Mouse (Mus musculus) thymus, adult 2 months (tissue): ENCODE results near the gene Tnrc6c. TPM values are rescaled to one million over a fixed set of nuclear protein-coding genes. Genes with fewer than 3 reads are reported as not detected.

Source experiments
- DNase-seq: peaks from one replicate; pipeline ENCODE4 v3.0.0; 2021
- H3K27ac ChIP-seq: fragments of 200-500 bp; 2 replicates; pipeline ENCODE4 v1.5.1; 2012; ENCODE audit warnings: low read length, control low read depth; ENCODE audit not compliant: control insufficient read depth, insufficient read depth
- H3K27me3 ChIP-seq: fragments of 200-500 bp; 2 replicates; pipeline ENCODE4 v1.6.1; 2012; ENCODE audit warnings: mild to moderate bottlenecking, low read length, moderate library complexity, mixed read lengths; ENCODE audit not compliant: control insufficient read depth, insufficient read depth
- H3K36me3 ChIP-seq: fragments of 200-500 bp; 2 replicates; pipeline ENCODE4 v1.6.1; 2012; ENCODE audit warnings: mild to moderate bottlenecking, low read length, moderate library complexity; ENCODE audit not compliant: control insufficient read depth, insufficient read depth
- H3K4me1 ChIP-seq: fragments of 200-500 bp; replicated peaks from 2 replicates; pipeline ENCODE4 v1.6.1; 2012; ENCODE audit warnings: low read length; ENCODE audit not compliant: control insufficient read depth, insufficient read depth
- H3K4me3 ChIP-seq: fragments of 200-500 bp; 2 replicates; pipeline ENCODE4 v1.5.1; 2012; ENCODE audit warnings: mild to moderate bottlenecking, low read length, control low read depth, moderate library complexity; ENCODE audit not compliant: control insufficient read depth, insufficient read depth
- CTCF ChIP-seq: fragments of 200-500 bp; IDR thresholded peaks from 2 replicates; pipeline ENCODE4 v1.5.1; 2012; ENCODE audit warnings: mild to moderate bottlenecking, control low read depth, low read length, moderate library complexity, borderline replicate concordance; ENCODE audit not compliant: control insufficient read depth, poor library complexity, insufficient read depth; ENCODE audit errors: extremely low read depth
- POLR2A ChIP-seq: fragments of 200-500 bp; IDR thresholded peaks from 2 replicates; pipeline ENCODE4 v1.6.1; 2012; ENCODE audit warnings: mild to moderate bottlenecking, low read length, control low read depth, moderate library complexity; ENCODE audit not compliant: control insufficient read depth, poor library complexity, insufficient read depth; ENCODE audit errors: extremely low read depth
- WGBS: fragments of 180-500 bp; shearing (Covaris S2); methylation state at CpG from one replicate; pipeline ENCODE4 v1.1.7; 2018; 5-methylcytosine and 5-hydroxymethylcytosine counted together
- polyA plus RNA-seq: library from polyadenylated mRNA; depleted of rRNA; stranded (reverse); fragments of >200 nt; gene quantifications from 2 replicates; pipeline ENCODE4 v1.2.3, GENCODE M21; 2012; rRNA removed

The Tnrc6c gene
- polyA plus RNA-seq, 1 experiment, result 75.0 TPM

DNA sequence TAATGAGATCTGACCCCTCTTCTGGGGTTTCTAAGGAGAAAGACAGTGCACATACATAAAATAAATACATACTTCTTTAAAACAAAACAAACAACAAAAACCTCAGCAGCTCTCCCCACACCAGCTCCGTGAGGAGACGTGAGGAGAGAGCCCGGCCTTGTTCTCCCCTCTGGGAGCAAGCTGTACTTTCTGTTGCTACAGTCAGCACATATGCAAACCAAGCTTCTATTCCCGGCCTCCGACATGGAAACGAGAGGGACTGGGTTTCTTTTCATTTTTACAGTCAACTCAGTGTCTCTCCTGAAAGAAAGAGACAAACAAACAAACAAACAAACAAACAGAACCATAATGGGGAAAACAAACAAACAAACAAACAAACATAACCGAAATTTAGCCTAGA lies 145.9 kb downstream of the Tnrc6c start:
- TF ChIP-seq CTCF, result no peak
- no peak for TF ChIP-seq POLR2A
- no peak overlapping the region for H3K27ac ChIP-seq
- WGBS, result 94% methylated on average over 7 of the region's 7 CpGs
- H3K27me3 ChIP-seq, result no peaks in the 10 kb centered on the region
- H3K36me3 ChIP-seq, result no peaks in the 10 kb centered on the region
- DNase-seq, result no peak
- no peak overlapping the region for H3K4me3 ChIP-seq
- H3K4me1 ChIP-seq, result peaks cover 29% of the 10 kb centered on the region

DNA sequence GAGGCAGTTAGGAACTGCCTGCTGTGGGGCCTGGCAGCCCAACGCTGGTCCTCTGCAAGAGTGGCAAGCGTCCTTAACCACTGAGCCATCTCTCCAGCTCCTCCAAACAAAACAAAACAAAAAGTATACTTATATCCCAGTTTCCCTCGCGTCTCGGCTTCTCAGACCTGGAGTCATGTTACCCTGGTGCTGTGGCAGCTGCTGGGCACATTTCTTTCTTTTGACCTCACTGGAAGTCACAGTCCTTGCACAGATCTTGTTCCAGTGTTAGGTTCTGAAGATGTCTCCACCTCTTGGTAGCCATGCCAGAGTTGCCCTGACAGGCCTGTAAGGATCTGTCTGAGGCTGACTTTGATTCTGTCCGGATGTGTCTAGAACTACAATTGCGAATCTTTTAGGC lies 147.6 kb downstream of the Tnrc6c start:
- H3K4me3 ChIP-seq, result no peak overlapping the region
- no peaks in the 10 kb centered on the region for H3K27me3 ChIP-seq
- H3K36me3 ChIP-seq, result no peaks in the 10 kb centered on the region
- H3K27ac ChIP-seq, result no peak overlapping the region
- DNase-seq, result no peak
- TF ChIP-seq POLR2A (no peak), CTCF (no peak)
- WGBS, result 94% methylated on average over 7 of the region's 7 CpGs
- H3K4me1 ChIP-seq, result peaks cover 23% of the 10 kb centered on the region

DNA sequence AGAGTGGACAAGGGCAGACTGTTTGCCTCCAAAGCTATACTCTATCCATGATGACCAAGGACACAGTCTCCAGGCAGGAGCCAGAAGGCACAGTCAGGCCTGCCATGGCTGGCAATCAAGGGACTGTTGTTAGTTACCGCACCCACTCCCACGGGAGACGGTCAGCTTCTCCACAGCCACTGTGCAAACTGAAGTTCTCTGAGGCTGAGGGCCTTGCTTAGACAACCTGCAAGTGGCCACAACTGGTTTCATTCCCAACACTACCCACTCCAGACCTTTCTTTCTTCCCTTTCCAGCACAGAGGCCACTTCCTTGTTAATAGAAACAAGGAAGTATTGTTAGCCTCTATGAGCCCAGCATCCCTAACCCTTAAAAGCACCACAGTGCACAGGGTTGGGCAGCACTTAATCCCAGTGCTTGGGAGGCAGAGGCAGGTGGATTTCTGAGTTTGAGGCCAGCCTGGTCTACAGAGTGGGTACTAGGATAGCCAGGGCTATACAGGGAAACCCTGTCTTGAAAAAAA lies 149.1 kb downstream of the Tnrc6c start:
- TF ChIP-seq POLR2A, result no peak
- no peak for TF ChIP-seq CTCF
- H3K4me1 ChIP-seq, result peaks cover 9% of the 10 kb centered on the region
- H3K27me3 ChIP-seq, result no peaks in the 10 kb centered on the region
- H3K27ac ChIP-seq, result no peak overlapping the region; the same call in 1 of the 2 replicates
- no peak overlapping the region for H3K4me3 ChIP-seq
- no peaks in the 10 kb centered on the region for H3K36me3 ChIP-seq
- no peak for DNase-seq
- 89% methylated on average over 3 of the region's 3 CpGs for WGBS

DNA sequence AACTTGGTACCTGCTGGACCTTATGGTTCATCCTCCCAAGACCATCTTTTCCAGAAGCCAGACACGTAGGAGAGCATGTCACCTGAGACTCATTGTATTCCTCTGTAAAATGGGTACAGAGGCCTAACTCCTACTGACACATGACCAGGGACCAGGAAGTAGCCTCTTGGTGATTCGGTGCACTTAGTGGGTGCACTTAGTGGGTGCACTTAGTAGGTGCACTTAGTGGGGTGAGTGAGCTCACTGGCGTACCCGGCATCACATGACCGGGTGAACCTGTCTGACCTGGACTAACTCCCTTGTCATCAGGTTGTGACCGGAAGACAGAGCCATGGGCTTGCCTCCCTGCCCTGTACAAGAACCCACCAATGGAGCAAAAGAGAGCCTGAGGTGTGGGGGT lies 152.7 kb downstream of the Tnrc6c start:
- Histone ChIP-seq H3K27me3 (no peaks in the 10 kb centered on the region), H3K4me1 (peaks cover 12% of the 10 kb centered on the region), H3K4me3 (no peak overlapping the region), H3K27ac (no peak overlapping the region), H3K36me3 (no peaks in the 10 kb centered on the region)
- TF ChIP-seq POLR2A, result no peak
- no peak for TF ChIP-seq CTCF
- WGBS, result 98% methylated on average over 6 of the region's 6 CpGs
- no peak for DNase-seq

DNA sequence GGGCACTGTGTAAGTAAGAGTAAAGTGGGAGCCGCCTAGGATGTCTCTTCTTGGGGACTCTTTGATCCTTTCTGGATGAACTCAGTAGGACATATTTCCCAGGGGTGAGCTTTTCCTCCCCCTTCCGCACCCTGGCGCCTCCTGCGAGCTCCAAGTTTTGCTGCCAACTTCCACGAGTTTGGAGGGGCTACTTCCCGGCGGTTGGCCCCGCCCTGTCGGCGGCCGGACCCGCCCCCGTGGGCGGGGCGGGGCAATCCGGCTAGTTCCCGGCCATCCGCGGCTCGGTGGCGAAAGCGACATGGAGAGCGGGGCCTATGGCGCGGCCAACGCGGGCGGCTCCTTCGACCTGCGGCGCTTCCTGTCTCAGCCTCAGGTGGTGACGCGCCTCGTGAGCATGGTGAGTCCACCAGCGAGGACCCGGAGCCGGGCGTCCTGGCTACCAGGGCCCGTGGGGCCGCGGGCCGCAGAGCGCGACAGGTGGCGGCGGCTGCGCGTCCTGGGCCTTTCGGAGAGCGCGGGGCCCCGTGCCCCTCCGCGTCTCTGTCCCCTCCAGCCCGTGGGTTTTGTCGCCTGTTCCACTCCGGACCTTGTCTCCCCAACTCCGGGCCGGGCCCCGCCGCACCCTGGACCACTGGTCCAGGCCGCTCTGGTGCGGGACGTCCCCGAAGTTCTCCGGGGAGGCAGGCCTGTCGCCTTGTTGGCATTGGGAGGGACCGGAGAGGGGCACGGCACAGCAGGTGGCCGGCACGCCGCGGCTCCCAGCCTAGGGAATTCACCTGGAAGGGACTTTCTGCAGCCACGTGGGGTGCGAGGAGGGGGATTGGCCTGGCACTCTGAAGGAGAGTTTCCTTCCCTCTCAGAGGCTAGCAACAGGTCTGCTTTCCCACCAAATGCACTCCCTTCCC lies 155.6 kb downstream of the Tnrc6c start, which contains the start of the genes Gm20708 and Syngr2:
TSS of gene Gm20708 (plus strand) at position 262 of the 905 bp plus-strand sequence.
TSS of gene Syngr2 (plus strand) at position 262 of the 905 bp plus-strand sequence.
- H3K4me3 ChIP-seq, result peak within 1 kb of the TSS; percentile 58
- WGBS, result 1% methylated on average over 75 of the region's 75 CpGs
- peaks cover 12% of the 10 kb centered on the region for H3K4me1 ChIP-seq
- H3K36me3 ChIP-seq, result no peaks in the 10 kb centered on the region; the same call in 1 of the 2 replicates
- TF ChIP-seq CTCF, result no peak
- peak within 1 kb of the TSS; percentile 6 for H3K27ac ChIP-seq
- H3K27me3 ChIP-seq, result no peaks in the 10 kb centered on the region
- DNase-seq, result peak; percentile 75

DNA sequence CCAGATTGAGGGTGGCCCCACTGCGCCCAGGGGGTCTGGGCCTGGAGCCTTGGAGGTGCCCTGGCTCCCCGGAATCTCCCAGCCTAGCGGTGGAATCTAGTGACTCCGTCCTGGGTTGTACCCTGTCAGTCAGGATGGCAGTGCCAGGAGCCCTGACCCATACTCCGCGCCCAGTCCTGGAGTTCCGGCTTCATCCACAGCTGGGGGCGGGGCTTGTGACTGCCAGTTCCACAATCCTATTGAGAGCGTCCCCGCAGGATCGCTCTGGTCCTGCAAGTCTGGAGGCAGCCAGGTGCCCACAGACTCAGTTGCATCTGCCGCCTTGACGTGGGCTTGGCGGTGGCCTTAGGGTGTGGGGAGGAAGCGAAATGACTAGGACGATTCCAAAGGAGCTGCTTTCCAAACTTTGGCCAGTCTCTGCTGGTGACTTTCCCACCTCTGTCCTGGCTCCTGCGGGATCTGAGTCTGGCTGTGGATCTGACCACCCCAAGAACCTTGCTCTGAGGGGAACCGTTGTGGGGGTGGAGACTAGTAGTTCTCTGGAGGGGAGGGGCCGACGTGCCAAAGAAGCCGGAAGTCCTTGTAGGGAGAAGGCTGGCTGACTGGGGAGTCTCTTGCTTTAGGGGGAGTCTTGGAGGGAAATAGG lies 156.4 kb downstream of the Tnrc6c start:
- H3K36me3 ChIP-seq, result no peaks in the 10 kb centered on the region; the same call in 1 of the 2 replicates
- H3K4me3 ChIP-seq, result peak overlapping the region; percentile 58
- WGBS, result under 1% methylated on average over 21 of the region's 21 CpGs
- peak; percentile 88 for DNase-seq
- peaks cover 12% of the 10 kb centered on the region for H3K4me1 ChIP-seq
- peak overlapping the region; percentile 6 for H3K27ac ChIP-seq
- TF ChIP-seq POLR2A, result peak; percentile 39; the same call in 1 of the 2 replicates
- TF ChIP-seq CTCF, result peak; percentile 43; the same call in 1 of the 2 replicates
- no peaks in the 10 kb centered on the region for H3K27me3 ChIP-seq

Other genes starting within 250 kb of the Tnrc6c start
- gene Gm11733, start 169.9 kb upstream of the Tnrc6c start, polyA plus RNA-seq, result 0.05 TPM in 1 of 2 replicates, not detected in the other
- 388 and 467 TPM in 2 replicates for gene Tmc8, start 127.8 kb downstream of the Tnrc6c start, polyA plus RNA-seq
- gene Tmc6, start 127.9 kb downstream of the Tnrc6c start, polyA plus RNA-seq, result 201 and 217 TPM in 2 replicates
- 1.7 and 1.8 TPM in 2 replicates for gene 6030468B19Rik, start 143.4 kb downstream of the Tnrc6c start, polyA plus RNA-seq
- gene Gm20708, start 155.4 kb downstream of the Tnrc6c start, polyA plus RNA-seq, result 0.06 TPM in 1 of 2 replicates, not detected in the other
- gene Syngr2, start 155.4 kb downstream of the Tnrc6c start, polyA plus RNA-seq, result 286 and 322 TPM in 2 replicates
- gene Afmid, start 171.6 kb downstream of the Tnrc6c start, polyA plus RNA-seq, result 17.7 and 18.2 TPM in 2 replicates
- gene Tk1, start 171.8 kb downstream of the Tnrc6c start, polyA plus RNA-seq, result 130 and 167 TPM in 2 replicates
- 75.4 and 87.2 TPM in 2 replicates for gene Birc5, start 195.0 kb downstream of the Tnrc6c start, polyA plus RNA-seq
- gene Tmem235, start 206.5 kb downstream of the Tnrc6c start, polyA plus RNA-seq, result 0.05 TPM in 1 of 2 replicates, not detected in the other
- 15.3 and 16.9 TPM in 2 replicates for gene Tha1, start 219.2 kb downstream of the Tnrc6c start, polyA plus RNA-seq